Comparison of ENCODE assay signal across 8 mouse cellular contexts in the genomic region with DNA sequence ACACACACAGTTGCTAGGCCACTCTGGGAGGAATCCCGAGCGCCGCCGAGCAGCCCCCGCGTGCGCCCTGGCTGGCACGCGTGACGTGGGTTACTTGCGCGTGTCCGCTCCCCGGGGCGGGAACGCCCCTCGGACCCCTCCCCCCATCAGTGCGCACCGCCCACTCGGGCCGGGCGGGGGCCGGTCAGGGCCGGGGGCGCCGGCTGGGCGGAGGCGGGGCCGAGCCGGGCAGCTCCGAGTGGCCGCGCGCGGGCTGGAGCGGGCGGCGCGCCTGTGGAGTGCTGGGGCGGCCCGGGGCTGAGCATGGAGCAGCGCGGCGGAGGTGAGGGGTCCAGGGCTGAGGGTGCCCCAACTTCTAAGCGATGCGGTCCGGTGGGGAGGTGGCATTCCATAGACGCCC. TPM values are rescaled to one million over a fixed set of nuclear protein-coding genes. Genes with fewer than 3 reads are reported as not detected.
A peak's percentile ranks its signal among the peaks of the same experiment; 100 is the strongest.
DNase-seq lines count a peak whose midpoint lies in the region; ATAC-seq and TF ChIP-seq lines count a peak whose summit lies in the region.

No protein-coding gene starts in this region.

- peaks cover 19% of the 10 kb centered on the region for H3K36me3 ChIP-seq in embryonic facial prominence, embryonic 13.5 days
- peaks cover 23% of the 10 kb centered on the region for H3K36me3 ChIP-seq in heart, embryonic 12.5 days
- H3K36me3 ChIP-seq in kidney, postnatal 0 days (ENCODE audit: insufficient read depth, low read length) = peaks cover 15% of the 10 kb centered on the region
- H3K36me3 ChIP-seq in liver, embryonic 13.5 days = peaks cover 7% of the 10 kb centered on the region; the same call in 1 of the 2 replicates
- H3K36me3 ChIP-seq in neural tube, embryonic 12.5 days = peaks cover 14% of the 10 kb centered on the region

- peak; percentile 60 for ATAC-seq in embryonic facial prominence, embryonic 13.5 days (ENCODE audit: insufficient number of reproducible peaks, insufficient read depth, low FRiP score, low TSS enrichment, low read depth)
- peak; percentile 78 for ATAC-seq in heart, embryonic 12.5 days (ENCODE audit: insufficient number of reproducible peaks, low FRiP score)
- peak; percentile 73 for ATAC-seq in kidney, postnatal 0 days (replicated peaks; ENCODE audit: low FRiP score, low read depth)
- ATAC-seq in liver, embryonic 13.5 days (ENCODE audit: low read depth) = peak; percentile 35
- ATAC-seq in neural tube, embryonic 12.5 days (ENCODE audit: low FRiP score, low read depth) = peak; percentile 67

- H3K27me3 ChIP-seq in embryonic facial prominence, embryonic 13.5 days = no peaks in the 10 kb centered on the region
- no peaks in the 10 kb centered on the region for H3K27me3 ChIP-seq in heart, embryonic 12.5 days (replicated peaks)
- no peaks in the 10 kb centered on the region for H3K27me3 ChIP-seq in kidney, postnatal 0 days (ENCODE audit: insufficient read depth, low read length)
- peaks cover 12% of the 10 kb centered on the region; the same call in 1 of the 2 replicates for H3K27me3 ChIP-seq in liver, embryonic 13.5 days
- no peaks in the 10 kb centered on the region for H3K27me3 ChIP-seq in neural tube, embryonic 12.5 days (replicated peaks)

- peak overlapping the region; percentile 99 for H3K27ac ChIP-seq in embryonic facial prominence, embryonic 13.5 days
- peak overlapping the region; percentile 100 for H3K27ac ChIP-seq in heart, embryonic 12.5 days (ENCODE audit: poor library complexity, severe bottlenecking)
- H3K27ac ChIP-seq in kidney, postnatal 0 days = peak overlapping the region; percentile 99
- H3K27ac ChIP-seq in liver, embryonic 13.5 days = peak overlapping the region; percentile 82
- H3K27ac ChIP-seq in neural tube, embryonic 12.5 days = peak overlapping the region; percentile 96

- DNase-seq in thymus, postnatal 0 days (ENCODE audit: low spot score) = peak; percentile 35
- no peak for DNase-seq in thymus, postnatal 10 days (ENCODE audit: low spot score in 2 of 2)
- peak; percentile 85 for DNase-seq in kidney, postnatal 0 days (ENCODE audit: low spot score)
- DNase-seq in liver, embryonic 13.5 days = peak; percentile 54
- peak; percentile 48 for DNase-seq in thymus, postnatal 14 days

- peak overlapping the region; percentile 94 for H3K4me2 ChIP-seq in embryonic facial prominence, embryonic 13.5 days
- peak overlapping the region; percentile 98 for H3K4me2 ChIP-seq in heart, embryonic 12.5 days
- peak overlapping the region; percentile 97 for H3K4me2 ChIP-seq in kidney, postnatal 0 days (ENCODE audit: low read length)
- peak overlapping the region; percentile 93 for H3K4me2 ChIP-seq in liver, embryonic 13.5 days
- H3K4me2 ChIP-seq in neural tube, embryonic 12.5 days (replicated peaks) = peak overlapping the region; percentile 85

- no peak for TF ChIP-seq CTCF in kidney, postnatal 0 days (IDR thresholded peaks at IDR 0.05; ENCODE audit: low read depth)

- H3K9me3 ChIP-seq in embryonic facial prominence, embryonic 13.5 days = no peaks in the 10 kb centered on the region
- no peaks in the 10 kb centered on the region for H3K9me3 ChIP-seq in heart, embryonic 12.5 days (replicated peaks)
- H3K9me3 ChIP-seq in kidney, postnatal 0 days (replicated peaks; ENCODE audit: low read length) = no peaks in the 10 kb centered on the region
- H3K9me3 ChIP-seq in liver, embryonic 13.5 days (replicated peaks) = no peaks in the 10 kb centered on the region
- H3K9me3 ChIP-seq in neural tube, embryonic 12.5 days = no peaks in the 10 kb centered on the region

- peak overlapping the region; percentile 94 for H3K9ac ChIP-seq in embryonic facial prominence, embryonic 13.5 days
- peak overlapping the region; percentile 97 for H3K9ac ChIP-seq in heart, embryonic 12.5 days
- H3K9ac ChIP-seq in kidney, postnatal 0 days (ENCODE audit: low read depth, low read length) = peak overlapping the region; percentile 86
- peak overlapping the region; percentile 71 for H3K9ac ChIP-seq in liver, embryonic 13.5 days
- peak overlapping the region; percentile 86 for H3K9ac ChIP-seq in neural tube, embryonic 12.5 days

- H3K4me3 ChIP-seq in embryonic facial prominence, embryonic 13.5 days = peak overlapping the region; percentile 71
- H3K4me3 ChIP-seq in heart, embryonic 12.5 days = peak overlapping the region; percentile 78
- peak overlapping the region; percentile 73 for H3K4me3 ChIP-seq in kidney, postnatal 0 days (replicated peaks; ENCODE audit: low read depth, low read length)
- peak overlapping the region; percentile 66 for H3K4me3 ChIP-seq in liver, embryonic 13.5 days (replicated peaks)
- peak overlapping the region; percentile 69 for H3K4me3 ChIP-seq in neural tube, embryonic 12.5 days

- H3K4me1 ChIP-seq in embryonic facial prominence, embryonic 13.5 days = peaks cover 69% of the 10 kb centered on the region
- H3K4me1 ChIP-seq in heart, embryonic 12.5 days (replicated peaks) = peaks cover 52% of the 10 kb centered on the region
- H3K4me1 ChIP-seq in kidney, postnatal 0 days (replicated peaks; ENCODE audit: insufficient read depth, low read length) = peaks cover 50% of the 10 kb centered on the region
- H3K4me1 ChIP-seq in liver, embryonic 13.5 days (replicated peaks) = peaks cover 80% of the 10 kb centered on the region
- H3K4me1 ChIP-seq in neural tube, embryonic 12.5 days = peaks cover 75% of the 10 kb centered on the region

- under 1% methylated on average over 48 of the region's 48 CpGs for WGBS in embryonic facial prominence, embryonic 13.5 days
- under 1% methylated on average over 46 of the region's 48 CpGs for WGBS in heart, embryonic 12.5 days
- 1% methylated on average over 36 of the region's 48 CpGs for WGBS in kidney, postnatal 0 days
- WGBS in liver, embryonic 13.5 days (ENCODE audit: insufficient replicate concordance) = under 1% methylated on average over 46 of the region's 48 CpGs
- WGBS in neural tube, embryonic 12.5 days = under 1% methylated on average over 46 of the region's 48 CpGs

RNA-seq across cellular contexts. Expression of a gene that starts 3.7 kb away (rescaled TPM):
- polyA plus RNA-seq in thymus, postnatal 0 days (2015; fragmentation: Nextera tagmentation; extraction: Ambion mirVana) = 12.5 and 13.2 TPM in 2 replicates
- polyA plus RNA-seq in embryonic facial prominence, embryonic 13.5 days (2015; fragmentation: Nextera tagmentation; extraction: Ambion mirVana) = 64.6 and 73.3 TPM in 2 replicates
- polyA plus RNA-seq in heart, embryonic 12.5 days (2016; fragmentation: Nextera tagmentation; extraction: Ambion mirVana) = 58.3 and 58.5 TPM in 2 replicates
- polyA plus RNA-seq in kidney, postnatal 0 days (2015; fragmentation: Nextera tagmentation; extraction: Ambion mirVana) = 58.6 and 69.5 TPM in 2 replicates
- polyA plus RNA-seq in liver, embryonic 13.5 days (2015; fragmentation: Nextera tagmentation; extraction: Ambion mirVana) = 6.9 and 8.3 TPM in 2 replicates
- polyA plus RNA-seq in neural tube, embryonic 12.5 days (2016; fragmentation: Nextera tagmentation; extraction: Ambion mirVana) = 68.5 and 70.0 TPM in 2 replicates

RNA-seq across cellular contexts. Expression of a gene that starts 11.7 kb away (rescaled TPM):
- polyA plus RNA-seq in thymus, postnatal 0 days (2015; fragmentation: Nextera tagmentation; extraction: Ambion mirVana) = 89.1 and 102 TPM in 2 replicates
- polyA plus RNA-seq in embryonic facial prominence, embryonic 13.5 days (2015; fragmentation: Nextera tagmentation; extraction: Ambion mirVana) = 72.6 and 81.2 TPM in 2 replicates
- polyA plus RNA-seq in heart, embryonic 12.5 days (2016; fragmentation: Nextera tagmentation; extraction: Ambion mirVana) = 60.1 and 66.8 TPM in 2 replicates
- polyA plus RNA-seq in kidney, postnatal 0 days (2015; fragmentation: Nextera tagmentation; extraction: Ambion mirVana) = 78.9 and 79.9 TPM in 2 replicates
- 40.2 and 42.4 TPM in 2 replicates for polyA plus RNA-seq in liver, embryonic 13.5 days (2015; fragmentation: Nextera tagmentation; extraction: Ambion mirVana)
- 82.9 and 83.2 TPM in 2 replicates for polyA plus RNA-seq in neural tube, embryonic 12.5 days (2016; fragmentation: Nextera tagmentation; extraction: Ambion mirVana)

RNA-seq across cellular contexts. Expression of a gene that starts 12.4 kb away (rescaled TPM):
- polyA plus RNA-seq in thymus, postnatal 0 days (2015; fragmentation: Nextera tagmentation; extraction: Ambion mirVana) = 13.4 and 15.5 TPM in 2 replicates
- 27.0 and 28.5 TPM in 2 replicates for polyA plus RNA-seq in embryonic facial prominence, embryonic 13.5 days (2015; fragmentation: Nextera tagmentation; extraction: Ambion mirVana)
- 19.2 and 19.5 TPM in 2 replicates for polyA plus RNA-seq in heart, embryonic 12.5 days (2016; fragmentation: Nextera tagmentation; extraction: Ambion mirVana)
- 15.7 and 19.4 TPM in 2 replicates for polyA plus RNA-seq in kidney, postnatal 0 days (2015; fragmentation: Nextera tagmentation; extraction: Ambion mirVana)
- polyA plus RNA-seq in liver, embryonic 13.5 days (2015; fragmentation: Nextera tagmentation; extraction: Ambion mirVana) = 13.2 and 14.3 TPM in 2 replicates
- 21.4 and 22.8 TPM in 2 replicates for polyA plus RNA-seq in neural tube, embryonic 12.5 days (2016; fragmentation: Nextera tagmentation; extraction: Ambion mirVana)

RNA-seq across cellular contexts. Expression of a gene that starts 27.6 kb away (rescaled TPM):
- polyA plus RNA-seq in thymus, postnatal 0 days (2015; fragmentation: Nextera tagmentation; extraction: Ambion mirVana) = 0.05 and 0.08 TPM in 2 replicates
- 0.47 and 0.51 TPM in 2 replicates for polyA plus RNA-seq in embryonic facial prominence, embryonic 13.5 days (2015; fragmentation: Nextera tagmentation; extraction: Ambion mirVana)
- 0.09 and 0.18 TPM in 2 replicates for polyA plus RNA-seq in heart, embryonic 12.5 days (2016; fragmentation: Nextera tagmentation; extraction: Ambion mirVana)
- polyA plus RNA-seq in kidney, postnatal 0 days (2015; fragmentation: Nextera tagmentation; extraction: Ambion mirVana) = 0.43 and 0.80 TPM in 2 replicates
- not detected in 2 replicates for polyA plus RNA-seq in liver, embryonic 13.5 days (2015; fragmentation: Nextera tagmentation; extraction: Ambion mirVana)
- 0.63 and 0.72 TPM in 2 replicates for polyA plus RNA-seq in neural tube, embryonic 12.5 days (2016; fragmentation: Nextera tagmentation; extraction: Ambion mirVana)

RNA-seq across cellular contexts. Expression of a gene that starts 29.0 kb away (rescaled TPM):
- polyA plus RNA-seq in thymus, postnatal 0 days (2015; fragmentation: Nextera tagmentation; extraction: Ambion mirVana) = 0.62 and 1.2 TPM in 2 replicates
- 7.1 and 7.6 TPM in 2 replicates for polyA plus RNA-seq in embryonic facial prominence, embryonic 13.5 days (2015; fragmentation: Nextera tagmentation; extraction: Ambion mirVana)
- polyA plus RNA-seq in heart, embryonic 12.5 days (2016; fragmentation: Nextera tagmentation; extraction: Ambion mirVana) = 0.91 and 1.0 TPM in 2 replicates
- polyA plus RNA-seq in kidney, postnatal 0 days (2015; fragmentation: Nextera tagmentation; extraction: Ambion mirVana) = 3.2 and 3.7 TPM in 2 replicates
- polyA plus RNA-seq in liver, embryonic 13.5 days (2015; fragmentation: Nextera tagmentation; extraction: Ambion mirVana) = 2.2 and 2.5 TPM in 2 replicates
- 10.1 and 10.8 TPM in 2 replicates for polyA plus RNA-seq in neural tube, embryonic 12.5 days (2016; fragmentation: Nextera tagmentation; extraction: Ambion mirVana)

Comparison
In these comparisons a context has a peak if more than half of its experiments do, and no peak if none do; other contexts are left out.
1. DNase-seq: peak in thymus, postnatal 0 days (single experiment), kidney, postnatal 0 days (single experiment), liver, embryonic 13.5 days (single experiment) and thymus, postnatal 14 days (single experiment); none in thymus, postnatal 10 days (0 of 2).
2. Peak in every context shown above with its lines, with median percentiles within 50 percentile points of each other: ATAC-seq, H3K27ac ChIP-seq, H3K4me2 ChIP-seq, H3K4me3 ChIP-seq and H3K9ac ChIP-seq.